Mouse (Mus musculus) embryo, embryonic 9.5 days (tissue): ENCODE measurements around the gene Amdhd1.
A peak's percentile ranks its signal among the peaks of the same experiment; 100 is the strongest.
"Not testable (repeated sequence)": the region's sequence is repeated elsewhere in the genome, so short reads cannot be mapped to it uniquely, and the experiment has no call there.

Experiments
- DNase-seq: peaks from one replicate; pipeline ENCODE4 v3.0.0-alpha.2; 2017; ENCODE audit errors: extremely low spot score

Gene Amdhd1

DNA sequence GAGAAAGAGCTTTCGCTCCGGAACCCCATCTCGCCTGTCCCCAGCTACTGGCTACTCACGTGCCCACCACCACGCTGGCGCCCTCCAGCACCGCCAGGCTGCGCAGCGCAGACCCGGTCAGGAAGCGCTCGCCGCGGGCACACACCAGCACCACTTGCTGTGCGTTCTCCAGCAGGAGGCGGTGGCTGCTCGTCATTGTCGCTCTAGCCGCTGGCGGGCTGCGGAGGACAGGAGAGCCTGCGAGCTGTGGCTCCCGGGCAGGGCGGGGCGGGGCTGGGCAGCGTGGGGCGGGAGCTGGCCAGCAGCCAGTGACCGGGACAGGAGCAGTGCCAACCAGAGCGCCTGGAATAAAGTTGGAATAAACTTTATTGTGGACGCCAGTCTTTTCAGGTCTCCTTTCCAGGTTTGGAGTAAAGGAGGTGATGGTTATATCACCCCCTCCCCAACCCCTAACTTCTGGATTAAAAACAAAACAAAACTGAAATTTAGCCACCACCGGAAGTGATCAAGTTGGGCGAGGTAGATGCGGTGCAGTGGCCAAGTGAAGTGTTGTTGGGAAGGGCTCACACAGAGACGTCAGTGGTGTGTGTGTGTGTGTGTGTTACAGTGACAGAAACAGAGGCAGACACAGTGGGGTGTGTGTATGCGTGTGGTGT lies at the start of gene Amdhd1:
TSS of gene Amdhd1 (minus strand) at position 259 of the 656 bp plus-strand sequence.
- DNase-seq: peak; percentile 85

GRCm38 (mm10) chr10:93589281-93589848 lies 49.5 kb upstream of the Amdhd1 start, which contains the start of gene Snrpf:
Gene Snrpf (minus strand): TSS chr10:93589706.
- DNase-seq: peak; percentile 95

GRCm38 (mm10) chr10:93588796-93589195 lies 49.0 kb upstream of the Amdhd1 start:
- no peak for DNase-seq

DNA sequence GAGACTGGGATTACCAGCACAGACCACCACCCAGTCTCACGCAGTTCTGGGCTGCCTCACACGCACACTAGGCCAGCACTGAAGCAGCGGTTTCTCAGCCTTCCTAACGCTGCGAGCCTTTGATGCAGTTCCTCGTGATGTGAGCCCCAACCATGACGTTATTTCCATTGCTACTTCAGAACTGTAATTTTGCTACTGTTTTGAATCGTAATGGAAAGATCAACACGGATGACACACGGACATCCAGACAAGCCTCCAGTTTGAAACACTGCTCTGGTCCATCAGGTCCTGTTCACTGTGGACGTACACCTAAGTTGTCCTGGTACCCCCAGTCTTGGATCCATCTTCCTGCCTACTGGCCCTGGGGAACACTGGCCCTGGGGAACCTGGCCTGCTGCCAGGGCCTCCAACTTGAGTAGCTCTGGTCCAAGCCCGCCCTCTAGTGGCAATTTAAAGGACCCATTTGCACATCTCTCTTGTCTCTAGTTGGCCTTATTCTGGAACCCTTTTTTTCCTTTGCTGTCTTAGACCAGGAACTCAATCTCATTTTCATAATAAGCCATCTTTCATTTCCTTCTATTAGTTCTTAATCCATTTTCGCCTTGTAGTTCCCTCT lies 37.5 kb upstream of the Amdhd1 start:
- DNase-seq: peak; percentile 54

DNA sequence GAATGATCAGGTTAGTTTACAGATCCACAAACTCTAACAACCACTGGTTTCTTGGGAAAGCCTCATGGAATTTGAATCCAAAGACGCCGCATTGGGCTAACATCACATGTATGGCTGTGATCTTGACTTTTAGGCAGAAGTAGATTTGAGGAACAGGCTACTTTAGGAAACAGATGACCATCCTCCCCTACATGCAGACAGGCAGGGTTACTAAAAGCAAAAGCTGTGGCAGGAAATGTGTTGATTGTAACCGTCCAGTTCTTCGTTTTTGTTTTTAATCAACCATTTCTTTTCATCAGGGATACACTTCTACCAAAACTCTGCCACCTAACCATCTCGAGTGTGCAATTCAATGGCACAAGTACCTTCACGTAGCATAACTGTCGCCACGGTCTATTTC lies 36.1 kb upstream of the Amdhd1 start:
- DNase-seq: no peak

GRCm38 (mm10) chr10:93574966-93575365 lies 35.1 kb upstream of the Amdhd1 start:
- DNase-seq: no peak

DNA sequence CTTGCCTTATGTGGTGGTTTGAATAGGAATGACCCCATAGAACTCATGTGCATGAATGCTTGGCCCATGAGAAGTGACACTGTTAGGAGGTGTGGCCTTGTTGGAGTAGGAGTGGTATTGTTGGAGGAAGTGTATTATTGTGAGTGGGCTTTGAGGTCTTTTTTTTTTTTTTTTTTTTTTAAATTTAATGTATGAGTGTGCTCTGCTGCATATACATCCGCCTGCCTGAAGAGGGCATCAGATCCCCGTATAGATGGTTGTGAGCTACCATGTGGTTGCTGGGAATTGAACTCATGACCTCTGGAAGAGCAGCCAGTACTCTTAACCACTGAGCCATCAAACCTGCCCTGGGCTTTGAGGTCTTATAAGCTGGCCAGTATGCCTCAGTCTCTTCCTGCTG lies 32.4 kb upstream of the Amdhd1 start:
- no peak for DNase-seq

DNA sequence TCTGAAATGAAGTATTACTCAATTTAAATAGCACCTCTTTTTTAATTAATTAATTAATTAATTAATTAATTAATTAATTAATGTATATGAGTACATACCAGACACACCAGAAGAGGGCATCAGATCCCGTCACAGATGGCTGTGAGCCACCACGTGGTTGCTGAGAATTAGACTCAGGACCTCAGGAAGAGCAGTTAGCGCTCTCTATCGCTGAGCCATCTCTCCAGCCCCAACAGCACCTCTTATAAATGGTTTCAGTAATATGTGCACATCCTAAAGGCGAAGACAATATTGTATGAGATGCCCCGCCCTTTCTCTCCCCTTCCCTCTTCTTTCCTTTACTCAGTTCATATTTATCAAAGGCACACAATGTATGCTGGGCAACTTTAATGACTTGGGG lies 28.8 kb upstream of the Amdhd1 start:
- no peak for DNase-seq

- no peak for DNase-seq
Observed at GRCm38 (mm10) chr10:93567841-93568566, 28.2 kb upstream of the Amdhd1 start.

- DNase-seq: no peak
Observed at GRCm38 (mm10) chr10:93567066-93567465, 27.2 kb upstream of the Amdhd1 start.

DNA sequence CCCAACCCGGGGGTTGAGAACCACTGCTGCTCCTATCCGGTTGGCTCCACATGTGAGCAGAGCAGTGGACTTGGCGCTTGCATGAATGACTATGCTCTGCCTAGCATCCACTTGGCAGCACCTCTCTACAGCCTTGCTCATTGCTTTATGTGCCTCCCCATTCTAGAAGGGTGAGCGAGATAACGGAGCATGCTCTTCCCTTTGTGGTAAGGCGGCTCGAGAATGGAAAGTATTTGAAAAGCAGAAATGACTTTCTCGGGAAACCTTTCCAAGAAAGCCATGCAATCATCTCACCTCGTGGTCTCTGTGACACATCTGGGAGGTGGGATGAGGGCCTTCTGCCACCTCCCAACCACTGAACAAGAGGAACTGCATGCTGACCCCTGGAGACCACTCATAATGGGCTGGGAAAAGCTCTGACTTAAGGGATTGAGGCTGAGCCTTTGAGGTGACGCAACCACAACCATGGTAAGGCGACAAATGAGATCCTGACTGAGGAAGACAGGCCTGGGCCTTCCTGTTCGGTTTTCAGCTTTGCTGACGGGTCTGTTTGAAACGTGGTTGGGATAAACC lies 24.8 kb upstream of the Amdhd1 start:
- DNase-seq: no peak

- no peak for DNase-seq
Observed at GRCm38 (mm10) chr10:93559786-93560185, 20.0 kb upstream of the Amdhd1 start.

DNA sequence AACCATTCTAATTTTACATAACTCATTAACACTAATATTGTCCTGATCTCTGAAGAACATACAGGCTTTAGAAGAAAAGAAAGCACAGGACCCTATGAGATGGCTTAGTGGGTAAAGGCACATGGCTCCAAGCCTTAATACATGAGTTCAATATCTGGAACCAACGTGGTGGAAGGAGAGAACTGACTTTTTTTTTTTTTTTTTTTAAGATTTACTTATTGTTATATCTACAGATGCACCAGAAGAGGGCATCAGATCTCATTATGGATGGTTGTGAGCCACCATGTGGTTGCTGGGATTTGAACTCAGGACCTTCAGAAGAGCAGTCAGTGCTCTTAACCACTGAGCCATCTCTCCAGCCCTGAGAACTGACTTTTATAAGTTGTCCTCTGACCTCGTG lies 18.1 kb upstream of the Amdhd1 start:
- DNase-seq: not testable (repeated sequence)

- no peak for DNase-seq
Observed at GRCm38 (mm10) chr10:93552596-93552995, 12.8 kb upstream of the Amdhd1 start.

GRCm38 (mm10) chr10:93549821-93550220 lies 10.0 kb upstream of the Amdhd1 start:
- DNase-seq: no peak

DNA sequence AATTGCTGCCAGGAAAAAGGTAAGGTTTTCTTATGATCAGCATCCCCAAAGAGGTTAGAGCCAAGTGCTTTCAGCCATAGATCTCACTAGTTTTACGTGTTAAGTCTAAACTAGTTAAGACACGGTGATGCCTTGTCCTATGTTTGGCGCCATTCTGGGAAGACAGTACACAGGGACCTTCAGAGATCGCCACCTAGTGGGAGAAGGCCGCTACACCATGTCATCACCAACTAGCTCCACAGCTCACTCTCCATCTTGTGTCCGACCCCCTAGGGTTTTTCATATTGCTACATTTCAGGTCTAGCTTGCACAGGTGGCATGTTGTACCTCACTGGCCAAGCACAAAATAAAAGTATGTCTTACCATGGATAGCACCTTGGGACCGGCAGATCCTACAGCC lies 9.2 kb upstream of the Amdhd1 start:
- peak; percentile 76 for DNase-seq

DNA sequence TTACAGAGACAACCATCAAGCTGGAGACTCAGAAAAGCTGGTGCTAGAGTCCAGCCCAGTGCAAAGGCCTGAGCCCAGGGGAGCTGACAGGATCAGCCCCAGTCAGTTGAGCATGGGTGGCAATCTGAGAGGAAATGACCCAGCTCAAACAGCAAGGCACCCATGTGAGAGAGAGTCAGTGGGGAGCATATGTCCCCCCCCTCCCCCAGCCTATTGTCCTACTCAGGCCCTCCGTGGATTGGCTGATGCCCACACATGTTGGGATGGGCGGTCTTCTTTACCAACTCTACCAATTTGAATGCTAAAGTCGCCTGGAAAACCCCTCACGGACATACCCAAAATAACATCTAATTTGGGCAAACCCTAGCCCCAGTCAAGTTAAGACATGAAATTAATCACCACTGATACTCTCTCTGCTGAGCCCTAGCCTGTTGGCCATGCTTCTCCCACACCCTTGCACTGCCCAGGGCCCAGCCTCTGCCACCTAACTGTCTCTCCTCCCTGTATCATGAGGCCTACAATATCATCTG lies 8.0 kb upstream of the Amdhd1 start:
- DNase-seq: no peak

- no peak for DNase-seq
Observed at GRCm38 (mm10) chr10:93544172-93544571, 4.3 kb upstream of the Amdhd1 start.

DNA sequence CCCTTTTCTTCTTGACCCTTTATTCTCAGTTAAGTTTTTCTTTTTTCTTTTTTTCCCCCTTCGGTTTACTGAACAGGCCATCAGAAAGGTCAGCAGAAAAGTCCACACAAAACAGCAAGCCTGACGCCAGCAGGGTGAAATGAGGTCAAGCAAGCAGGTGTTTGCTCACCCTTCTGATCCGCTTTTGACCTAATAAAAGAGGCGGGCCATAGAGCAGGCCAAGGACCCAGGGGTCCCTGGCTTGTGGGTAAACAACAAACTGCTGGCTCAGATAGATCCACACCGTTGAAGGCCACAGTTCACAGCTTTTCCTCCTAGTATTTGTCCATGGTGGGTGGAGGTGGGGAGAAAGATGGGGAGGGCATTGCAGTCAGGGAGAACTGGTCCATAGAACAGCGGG lies 3.3 kb upstream of the Amdhd1 start:
- DNase-seq: no peak

DNA sequence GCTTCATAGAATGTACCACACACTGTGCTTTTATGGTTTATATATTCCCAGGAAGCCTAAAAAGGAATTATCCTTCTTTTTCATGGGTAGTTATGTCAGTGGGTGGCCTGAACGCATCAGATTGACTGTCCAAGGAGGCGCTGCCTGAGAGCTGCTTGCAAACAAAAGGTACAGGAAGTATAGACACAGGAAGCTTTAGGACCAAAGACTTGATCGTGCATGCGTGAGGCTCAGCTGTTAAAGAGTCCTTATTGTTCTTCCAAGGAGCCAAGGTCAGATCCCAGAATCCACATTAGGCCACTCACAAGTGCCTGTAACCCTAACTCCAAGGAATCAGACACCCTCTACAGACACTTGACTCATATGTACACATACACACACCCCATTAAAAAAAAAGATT lies 2.5 kb upstream of the Amdhd1 start:
- no peak for DNase-seq

GRCm38 (mm10) chr10:93541585-93541984 lies 1.8 kb upstream of the Amdhd1 start:
- no peak for DNase-seq
